Mouse (Mus musculus): ENCODE data around the gene Dzip1l. TPM values are rescaled to one million over a fixed set of nuclear protein-coding genes. Genes with fewer than 3 reads are reported as not detected.

The Dzip1l gene
- polyA plus RNA-seq, 1 experiment from 2014 or later, result 21.4 TPM

DNA sequence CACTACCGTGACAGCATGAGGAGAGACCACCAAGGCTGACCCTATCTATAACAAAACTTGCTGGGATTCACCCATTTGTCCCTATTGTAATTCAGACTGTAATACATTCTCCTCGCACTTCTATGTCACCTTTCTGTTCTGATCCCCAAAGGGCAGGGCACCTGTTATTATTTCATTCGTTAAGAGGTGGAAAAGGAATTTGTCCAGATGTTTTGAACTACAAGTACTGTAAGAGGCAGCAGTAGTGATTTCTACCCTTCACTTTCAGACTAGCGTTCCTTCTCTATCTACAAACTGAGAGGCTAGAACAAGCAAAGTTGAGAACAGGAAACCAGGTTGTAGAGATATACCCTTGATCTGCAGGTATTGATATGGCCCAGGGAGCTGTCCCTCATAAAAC is 81.0 kb downstream of the Dzip1l start:
- Histone ChIP-seq H3K27ac (ENCODE audit: low read depth, low read length) (no peak overlapping the region), H3K9me3 (ENCODE audit: control insufficient read depth, low read length) (no peaks in the 10 kb centered on the region), H3K4me2 (ENCODE audit: low read depth, low read length, severe bottlenecking) (no peak overlapping the region), H3K9ac (ENCODE audit: low read length) (no peak overlapping the region), H3K4me3 (ENCODE audit: low read depth, low read length) (no peak overlapping the region), H3K27me3 (ENCODE audit: control insufficient read depth, insufficient read depth, low read length) (no peaks in the 10 kb centered on the region), H3K4me1 (replicated peaks; ENCODE audit: control insufficient read depth, insufficient read depth, low read length) (no peaks in the 10 kb centered on the region), H3K36me3 (ENCODE audit: control insufficient read depth, insufficient read depth, low read length) (no peaks in the 10 kb centered on the region)
- WGBS, result 88% methylated on average over 4 of the region's 4 CpGs
- DNase-seq (ENCODE audit: low spot score) (no peak), ATAC-seq (replicated peaks; ENCODE audit: low FRiP score) (no peak)

- no peaks in the 10 kb centered on the region for H3K9me3 ChIP-seq (ENCODE audit: control insufficient read depth, low read length)
- 91% methylated on average over 14 of the region's 14 CpGs for WGBS
- no peak for DNase-seq (ENCODE audit: low spot score)
- H3K4me3 ChIP-seq (ENCODE audit: low read depth, low read length), result no peak within 1 kb of the TSS
- H3K36me3 ChIP-seq (ENCODE audit: control insufficient read depth, insufficient read depth, low read length), result no peaks in the 10 kb centered on the region
- H3K27ac ChIP-seq (ENCODE audit: low read depth, low read length), result no peak within 1 kb of the TSS
- no peak within 1 kb of the TSS for H3K9ac ChIP-seq (ENCODE audit: low read length)
- H3K27me3 ChIP-seq (ENCODE audit: control insufficient read depth, insufficient read depth, low read length), result no peaks in the 10 kb centered on the region
- no peaks in the 10 kb centered on the region for H3K4me1 ChIP-seq (replicated peaks; ENCODE audit: control insufficient read depth, insufficient read depth, low read length)
- no peak within 1 kb of the TSS for H3K4me2 ChIP-seq (ENCODE audit: low read depth, low read length, severe bottlenecking)
- no peak for ATAC-seq (replicated peaks; ENCODE audit: low FRiP score)
These were observed 87.8 kb downstream of the Dzip1l start, which contains the start of gene Cldn18 for GRCm38 (mm10) chr9:99717134-99717533. Gene Cldn18 (minus strand): TSS chr9:99717267.

Other genes starting within 250 kb of the Dzip1l start
- 15.5 and 16.8 TPM in 2 replicates for gene Mras, start 192.1 kb upstream of the Dzip1l start, polyA plus RNA-seq (2014; fragmentation: Nextera tagmentation; extraction: Ambion mirVana)
- gene Nme9, start 178.0 kb upstream of the Dzip1l start, polyA plus RNA-seq (2014; fragmentation: Nextera tagmentation; extraction: Ambion mirVana), result not detected in 2 replicates
- gene Armc8, start 60.6 kb upstream of the Dzip1l start, polyA plus RNA-seq (2014; fragmentation: Nextera tagmentation; extraction: Ambion mirVana), result 38.9 and 39.9 TPM in 2 replicates
- gene Dbr1, start 53.7 kb upstream of the Dzip1l start, polyA plus RNA-seq (2014; fragmentation: Nextera tagmentation; extraction: Ambion mirVana), result 37.2 and 39.8 TPM in 2 replicates
- not detected in 2 replicates for gene A4gnt, start 17.0 kb upstream of the Dzip1l start, polyA plus RNA-seq (2014; fragmentation: Nextera tagmentation; extraction: Ambion mirVana)
- gene Cldn18, start 87.8 kb downstream of the Dzip1l start, polyA plus RNA-seq (2014; fragmentation: Nextera tagmentation; extraction: Ambion mirVana), result not detected in 2 replicates
- 0.77 and 1.9 TPM in 2 replicates for gene Sox14, start 246.7 kb downstream of the Dzip1l start, polyA plus RNA-seq (2014; fragmentation: Nextera tagmentation; extraction: Ambion mirVana)